Mouse (Mus musculus) right cerebral cortex, postnatal 4 days (tissue): ENCODE measurements around the gene Cald1.

ENCODE experiments used
- DNase-seq: peaks from one replicate; pipeline ENCODE4 v3.0.0-alpha.2; 2022

Gene Cald1

GRCm38 (mm10) chr6:34615419-34615818 is 17.1 kb downstream of the Cald1 start:
- no peak for DNase-seq

DNA sequence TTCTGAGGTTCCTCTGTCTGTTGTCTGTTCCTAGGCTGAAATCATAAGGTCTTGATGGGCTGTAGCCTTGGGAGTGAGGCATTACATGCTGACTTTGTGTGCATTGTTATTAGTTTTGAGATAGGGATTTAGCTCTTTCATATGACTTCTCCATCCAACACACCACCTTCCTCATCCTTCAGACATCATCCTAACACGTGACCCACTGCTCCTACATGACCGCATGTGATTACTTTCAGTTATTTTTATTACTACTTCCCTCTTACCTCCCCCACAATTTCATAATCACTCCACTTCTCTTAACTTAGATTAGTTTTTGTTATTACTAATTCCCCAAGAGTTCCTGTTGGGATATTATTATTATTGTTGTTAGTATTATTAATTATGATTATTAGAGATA is 21.2 kb downstream of the Cald1 start:
- DNase-seq, result no peak

- no peak for DNase-seq
Measured at GRCm38 (mm10) chr6:34620242-34620641, 21.9 kb downstream of the Cald1 start.

DNA sequence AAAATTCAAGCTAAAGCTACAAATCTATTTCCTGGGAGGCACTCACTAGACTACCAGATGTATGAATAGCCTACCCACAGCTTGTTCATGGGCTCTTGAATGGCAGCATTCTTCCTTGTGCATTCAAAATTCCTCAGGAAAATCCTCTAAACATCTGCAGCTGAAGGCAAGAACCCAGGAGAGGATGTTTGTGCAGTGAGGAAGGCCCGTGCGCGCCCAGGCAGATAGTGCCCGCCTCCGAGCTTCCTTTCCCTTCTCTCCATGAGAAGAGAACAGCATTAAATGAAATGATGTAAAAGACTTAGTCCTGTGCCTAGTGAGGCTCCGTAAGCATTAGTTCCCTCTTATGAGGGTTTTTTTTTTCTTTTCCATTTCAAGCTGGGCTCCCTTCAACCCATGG is 24.6 kb downstream of the Cald1 start:
- no peak for DNase-seq

DNA sequence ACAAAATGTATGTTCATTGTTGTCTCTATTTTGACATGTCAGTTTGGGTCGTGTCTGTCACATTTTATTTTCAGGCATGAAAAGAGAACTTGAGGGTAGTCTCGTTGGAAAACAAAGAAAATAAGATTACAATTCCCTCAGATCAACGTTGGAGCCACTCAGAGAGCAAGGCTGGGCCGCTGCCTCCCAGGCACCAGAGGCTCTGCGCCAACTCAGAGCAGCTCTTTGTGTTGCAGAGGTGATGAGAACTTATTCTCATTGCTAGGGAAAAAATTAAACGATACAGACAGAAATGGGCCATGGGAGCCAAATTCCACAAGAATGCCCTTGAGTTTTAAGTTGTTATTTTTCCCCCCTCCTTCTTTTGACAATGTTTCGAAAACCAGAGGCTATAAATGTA is 25.0 kb downstream of the Cald1 start:
- no peak for DNase-seq

DNA sequence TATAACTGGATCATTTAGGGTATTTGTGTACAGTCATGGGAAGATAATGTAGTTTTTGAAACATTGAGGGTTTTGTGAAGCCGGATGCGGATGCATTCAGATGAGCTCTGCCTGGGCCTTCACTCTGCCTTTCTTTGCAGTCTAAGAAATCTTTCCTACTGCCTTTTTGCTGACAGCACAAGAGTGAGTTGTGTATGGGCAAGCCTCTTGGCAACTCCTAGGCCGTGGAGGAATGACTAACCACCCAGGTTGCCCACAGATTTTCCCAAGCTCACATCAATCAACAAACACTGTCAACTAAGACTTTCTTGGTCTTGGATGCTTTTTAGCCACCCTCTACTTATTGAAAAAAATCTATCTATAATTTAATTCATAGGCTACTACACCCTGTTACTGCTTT is 26.2 kb downstream of the Cald1 start:
- no peak for DNase-seq

DNA sequence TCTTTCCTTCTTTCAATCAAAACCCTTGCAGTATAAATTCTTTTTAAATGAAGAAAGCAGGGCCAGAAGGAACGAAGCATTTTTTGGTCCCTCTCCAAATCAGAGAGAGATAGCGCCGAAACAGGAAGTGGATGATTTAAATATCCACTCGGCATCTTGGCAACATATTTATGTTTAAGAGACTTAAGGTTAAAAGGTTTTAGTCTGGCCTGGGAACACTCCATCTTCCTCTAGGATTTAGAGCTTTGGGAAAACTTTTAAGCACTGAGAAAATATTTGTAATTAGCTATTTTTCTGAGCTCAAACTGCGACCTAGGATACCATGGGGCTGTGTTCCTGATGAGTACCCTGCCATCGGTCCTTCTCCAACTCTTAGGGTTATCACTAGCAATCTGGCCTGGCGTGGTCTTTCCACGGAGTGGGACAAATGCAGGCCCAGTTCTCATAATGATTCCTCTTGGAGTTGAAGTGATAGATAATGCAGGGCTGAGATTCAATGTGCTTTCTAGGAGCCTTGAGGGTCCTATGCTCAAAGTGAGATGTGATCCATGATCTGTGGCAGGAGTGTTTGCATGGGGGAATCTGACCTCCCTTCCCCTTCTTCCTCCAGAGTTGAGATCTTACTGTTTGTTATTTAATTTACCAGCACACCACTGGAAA is 28.4 kb downstream of the Cald1 start:
- DNase-seq, result no peak

GRCm38 (mm10) chr6:34628131-34628530 is 29.8 kb downstream of the Cald1 start:
- no peak for DNase-seq

GRCm38 (mm10) chr6:34633776-34634175 is 35.5 kb downstream of the Cald1 start:
- DNase-seq, result no peak

DNA sequence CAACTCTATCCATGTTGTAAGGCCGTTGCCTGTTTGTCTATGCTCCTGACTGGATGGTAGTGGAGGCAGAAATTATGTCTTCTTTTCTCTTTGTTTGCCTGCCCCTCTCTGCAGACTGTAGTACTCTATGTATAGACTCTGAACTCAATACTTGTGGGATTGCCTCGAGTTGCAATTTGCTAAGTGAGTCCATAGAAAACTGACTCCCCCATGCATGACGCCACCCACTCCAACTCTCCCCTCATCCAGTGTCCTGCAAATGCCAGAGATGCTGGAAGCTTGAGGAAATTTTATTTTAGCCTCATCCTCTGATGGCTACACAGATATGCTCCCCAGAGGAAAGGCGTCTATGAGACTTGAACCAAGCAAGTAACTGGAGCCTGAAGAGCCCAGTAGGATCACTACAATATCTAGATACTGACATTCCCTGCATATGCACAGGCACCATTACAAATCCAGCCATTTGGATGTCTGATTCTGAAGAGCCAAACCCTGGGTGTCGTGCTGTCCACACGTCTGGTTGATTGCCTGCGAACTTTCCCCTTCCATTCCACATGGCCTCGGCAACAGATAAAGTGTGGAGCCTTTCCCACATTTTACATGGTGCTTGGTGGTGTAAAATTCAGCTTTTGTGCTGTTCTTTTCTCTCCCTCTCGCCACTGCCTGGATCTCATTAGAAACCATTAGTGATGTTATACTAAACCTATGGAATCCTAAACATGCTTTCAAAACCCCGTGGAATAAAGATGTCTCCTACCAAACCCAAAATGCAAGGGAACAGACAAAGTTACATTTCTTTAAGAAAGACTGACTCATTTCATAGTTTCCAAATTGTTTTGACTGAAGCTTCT is 39.5 kb downstream of the Cald1 start:
- no peak for DNase-seq

- DNase-seq, result no peak
Measured at GRCm38 (mm10) chr6:34638667-34639066, 40.4 kb downstream of the Cald1 start.

DNA sequence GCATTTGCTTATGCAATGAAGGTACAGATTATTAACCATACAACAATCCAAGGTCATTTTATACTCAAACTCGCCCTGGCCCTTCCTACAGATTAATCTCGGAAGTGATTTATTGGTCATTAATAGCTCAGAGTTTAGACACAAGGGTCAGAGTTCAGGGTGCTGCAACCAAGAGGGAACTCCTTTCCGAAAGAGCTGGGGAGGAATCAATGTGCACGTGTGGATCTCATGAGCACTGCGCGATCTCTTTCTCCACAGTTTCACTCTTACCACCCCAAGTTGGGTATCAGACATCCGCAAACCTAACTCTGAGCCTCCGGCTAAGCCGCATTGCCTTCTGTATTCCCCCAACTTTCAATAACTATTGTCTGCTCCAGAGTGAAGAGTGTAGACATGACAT is 41.9 kb downstream of the Cald1 start:
- DNase-seq, result no peak

GRCm38 (mm10) chr6:34641081-34641480 is 42.8 kb downstream of the Cald1 start:
- no peak for DNase-seq

GRCm38 (mm10) chr6:34642075-34642547 is 43.8 kb downstream of the Cald1 start:
- no peak for DNase-seq

GRCm38 (mm10) chr6:34648017-34648787 is 49.9 kb downstream of the Cald1 start:
- DNase-seq, result no peak

- no peak for DNase-seq
Measured at GRCm38 (mm10) chr6:34651298-34651697, 53.0 kb downstream of the Cald1 start.

DNA sequence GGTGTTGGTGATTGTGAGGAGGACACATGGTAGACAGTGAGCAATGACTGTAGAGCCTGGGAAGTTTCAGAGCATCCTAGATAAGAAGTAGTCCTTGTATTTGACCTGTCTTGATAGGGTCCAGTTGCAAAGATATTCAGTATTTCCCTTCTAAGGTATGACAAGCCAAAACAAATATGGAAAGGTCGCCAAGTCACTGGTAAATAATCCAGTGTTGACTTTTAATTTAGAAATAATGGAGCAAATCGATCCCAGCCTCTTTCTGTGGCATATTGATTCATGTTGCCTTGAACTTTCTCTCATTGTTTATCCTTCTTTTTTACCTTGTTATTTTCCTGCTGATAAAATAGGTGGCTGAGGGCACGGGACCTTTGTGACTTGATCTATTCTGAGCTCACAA is 57.4 kb downstream of the Cald1 start:
- DNase-seq, result no peak

DNA sequence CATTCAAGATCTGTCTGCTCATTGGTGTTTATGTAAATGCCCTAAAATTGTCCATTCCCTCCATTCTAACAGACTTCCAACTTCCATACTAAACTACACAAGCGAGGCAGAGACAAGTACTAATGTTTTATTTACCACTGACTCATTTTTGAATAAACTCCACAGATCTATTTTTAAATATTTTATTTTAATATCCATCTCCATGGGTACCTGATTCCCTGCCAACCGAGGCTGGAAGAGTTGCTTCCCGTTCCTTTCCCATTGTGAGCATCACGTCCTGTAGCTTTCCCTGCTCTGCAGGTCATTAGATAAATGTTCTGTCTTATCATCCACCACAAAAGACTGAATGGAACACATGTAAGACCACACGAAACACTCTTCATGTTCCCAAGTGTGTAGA is 60.5 kb downstream of the Cald1 start:
- DNase-seq, result no peak

- DNase-seq, result peak; percentile 18
Measured at GRCm38 (mm10) chr6:34660724-34661123, 62.4 kb downstream of the Cald1 start.

- DNase-seq, result no peak
Measured at GRCm38 (mm10) chr6:34662626-34663025, 64.3 kb downstream of the Cald1 start.

- no peak for DNase-seq
Measured at GRCm38 (mm10) chr6:34664291-34664690, 66.0 kb downstream of the Cald1 start.

- no peak for DNase-seq
Measured at GRCm38 (mm10) chr6:34664749-34665148, 66.4 kb downstream of the Cald1 start.

DNA sequence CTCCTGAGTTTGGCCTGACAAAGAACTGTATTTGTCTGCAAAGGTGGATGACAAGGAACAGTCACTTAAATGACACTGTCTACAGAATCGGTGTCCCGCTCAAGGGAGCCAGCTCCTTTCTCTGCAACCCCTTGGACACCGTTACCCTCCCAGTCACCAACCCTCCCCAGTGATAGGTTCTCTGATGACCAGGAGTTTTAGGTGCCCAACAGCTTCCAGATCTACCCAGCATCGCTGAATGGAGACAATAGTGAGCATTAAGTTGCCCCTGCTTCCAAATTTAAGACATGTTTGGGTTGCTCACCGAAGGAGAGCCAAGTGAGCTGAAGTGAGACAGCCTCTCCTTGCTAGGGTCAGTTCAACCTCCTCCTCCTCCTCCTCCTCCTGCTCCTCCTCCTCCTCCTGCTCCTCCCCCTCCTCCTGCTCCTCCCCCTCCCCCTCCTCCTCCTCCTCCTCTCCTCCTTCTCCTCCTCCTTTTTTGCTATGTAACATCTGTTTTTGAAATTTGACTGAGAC is 70.5 kb downstream of the Cald1 start:
- no peak for DNase-seq
